Mouse (Mus musculus) gastrocnemius, adult 2 months (tissue): ENCODE measurements around the gene Sap30bp. TPM values are rescaled to one million over a fixed set of nuclear protein-coding genes. Genes with fewer than 3 reads are reported as not detected.

ENCODE experiments used
- DNase-seq: peaks from one replicate; pipeline ENCODE4 v3.0.0; 2022
- H3K27ac ChIP-seq: fragments of 200-600 bp; 2 replicates; pipeline ENCODE4 v1.8.1; 2022; ENCODE audit warnings: mild to moderate bottlenecking
- H3K4me3 ChIP-seq: fragments of 200-600 bp; 2 replicates; pipeline ENCODE4 v1.8.1; 2022; ENCODE audit warnings: mild to moderate bottlenecking, moderate library complexity
- CTCF ChIP-seq: fragments of 200-600 bp; IDR thresholded peaks from 2 replicates; pipeline ENCODE4 v1.8.1; 2022; ENCODE audit warnings: antibody characterized with exemption, mild to moderate bottlenecking, moderate library complexity
- intact Hi-C: fragments of 180-260 bp; cut with DNase I; formaldehyde crosslinking; loops from one replicate; pipeline ENCODE4 v1.15.1; 2025
- total RNA-seq, 2 experiments: library from RNA; stranded (reverse); gene quantifications; 2 replicates each; pipeline ENCODE4 v1.2.3; 2021

The Sap30bp gene
- total RNA-seq, 2 experiments from 2014 or later: 12.1 to 13.4 TPM

GRCm38 (mm10) chr11:116011529-116012261 lies 78.6 kb downstream of the Sap30bp start:
- TF ChIP-seq CTCF: no peak
- Histone ChIP-seq H3K4me3 (peak overlapping the region; percentile 72), H3K27ac (peak overlapping the region; percentile 83)
- intact Hi-C loops: no loop called here
- DNase-seq: no peak

GRCm38 (mm10) chr11:116012262-116012947 lies 79.3 kb downstream of the Sap30bp start, which contains the start of gene Galk1:
Gene Galk1 (minus strand): TSS chr11:116012719.
- Histone ChIP-seq H3K4me3 (peak within 1 kb of the TSS; percentile 72), H3K27ac (peak within 1 kb of the TSS; percentile 83)
- TF ChIP-seq CTCF: no peak
- DNase-seq: peak; percentile 93
- intact Hi-C loops: no loop called here

- Histone ChIP-seq H3K4me3 (no peak overlapping the region), H3K27ac (no peak overlapping the region)
- TF ChIP-seq CTCF: no peak
- no peak for DNase-seq
- intact Hi-C loops: no loop called here
These were observed 81.7 kb downstream of the Sap30bp start for GRCm38 (mm10) chr11:116014821-116015220.

Other genes starting within 250 kb of the Sap30bp start
- 10 to 100 TPM; 60.3 to 74.7 TPM for gene Grb2, start 224.7 kb upstream of the Sap30bp start, total RNA-seq
- gene Tmem94, start 167.8 kb upstream of the Sap30bp start, total RNA-seq: 10 to 100 TPM; 90.6 to 99.5 TPM
- 10 to 100 TPM; 14.5 to 19.2 TPM for gene Caskin2, start 119.6 kb upstream of the Sap30bp start, total RNA-seq
- gene Tsen54, start 118.6 kb upstream of the Sap30bp start, total RNA-seq: 1 to 10 TPM; 6.2 to 6.9 TPM
- 1 to 10 TPM; 8.3 to 9.8 TPM for gene Llgl2, start 109.2 kb upstream of the Sap30bp start, total RNA-seq
- not detected for gene Myo15b, start 74.9 kb upstream of the Sap30bp start, total RNA-seq
- under 1 TPM; 0.23 to 0.89 TPM for gene Smim5, start 33.3 kb upstream of the Sap30bp start, total RNA-seq
- gene Smim6, start 21.3 kb upstream of the Sap30bp start, total RNA-seq: not detected
- 1 to 10 TPM; 7.5 to 8.6 TPM for gene Recql5, start 195 bp downstream of the Sap30bp start, total RNA-seq
- gene Itgb4, start 41.4 kb downstream of the Sap30bp start, total RNA-seq: 1 to 10 TPM; 4.2 to 4.5 TPM
- gene Galk1, start 79.4 kb downstream of the Sap30bp start, total RNA-seq: 1 to 10 TPM; 3.0 to 3.8 TPM
- 10 to 100 TPM; 55.9 to 58.7 TPM for gene H3f3b, start 94.7 kb downstream of the Sap30bp start, total RNA-seq
- gene Unk, start 97.0 kb downstream of the Sap30bp start, total RNA-seq: 1 to 10 TPM; 7.0 to 7.4 TPM
- under 1 TPM; 0.13 to 0.50 TPM for gene Unc13d, start 144.7 kb downstream of the Sap30bp start, total RNA-seq
- 10 to 100 TPM; 77.2 to 81.8 TPM for gene Wbp2, start 153.7 kb downstream of the Sap30bp start, total RNA-seq
- 10 to 100 TPM in 1 of 2 experiments, 1 to 10 TPM in 1; 6.0 to 12.2 TPM for gene Trim47, start 193.9 kb downstream of the Sap30bp start, total RNA-seq
- 1 to 10 TPM; 4.2 to 6.6 TPM for gene Trim65, start 197.8 kb downstream of the Sap30bp start, total RNA-seq
- 10 to 100 TPM; 47.5 to 61.5 TPM for gene Mrpl38, start 205.6 kb downstream of the Sap30bp start, total RNA-seq
- 10 to 100 TPM; 10.5 to 11.5 TPM for gene Fbf1, start 234.9 kb downstream of the Sap30bp start, total RNA-seq